Mouse (Mus musculus): ENCODE results near the gene Ptk7. TPM values are rescaled to one million over a fixed set of nuclear protein-coding genes. Genes with fewer than 3 reads are reported as not detected.

Ptk7 gene
- polyA plus RNA-seq, 1 experiment from 2014 or later: 67.2 TPM

DNA sequence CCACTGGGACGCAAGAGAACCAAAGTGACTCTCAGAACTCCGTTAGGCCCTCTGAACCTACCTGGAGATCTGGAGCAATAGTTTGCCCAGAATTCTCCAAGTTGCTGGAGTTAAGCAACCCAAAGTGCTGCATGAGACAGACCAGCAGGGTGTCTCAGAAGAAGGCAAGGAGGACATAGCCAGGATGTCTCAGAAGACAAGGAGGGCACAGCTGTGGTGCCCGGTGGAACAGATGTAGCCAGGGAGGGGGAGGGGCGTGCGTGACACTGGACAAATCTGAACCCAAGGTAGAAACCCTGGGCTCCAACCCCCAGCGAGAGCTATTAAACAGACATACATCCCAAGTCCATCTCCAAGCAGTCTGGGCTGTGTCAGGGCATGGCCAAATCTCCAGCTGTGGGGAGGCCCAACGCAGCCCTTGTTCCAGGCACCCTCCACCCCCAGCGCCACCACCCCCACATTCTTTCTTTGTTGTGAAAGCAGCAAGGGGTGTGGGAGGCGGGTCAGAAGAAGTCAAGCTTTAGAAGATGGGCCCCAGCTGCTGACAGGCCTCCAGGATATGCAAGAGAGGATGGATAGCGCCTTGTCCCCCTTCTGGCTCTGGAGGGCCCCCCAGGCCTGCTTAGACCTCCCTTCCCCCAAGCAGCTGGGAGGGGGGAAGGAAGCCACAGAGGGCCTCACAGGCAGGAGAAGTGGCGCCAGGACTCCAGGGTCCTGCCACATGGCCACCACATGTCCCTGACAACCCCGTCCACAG lies 559 bp upstream of the Ptk7 start:
- peak; percentile 75 for DNase-seq (ENCODE audit: low spot score)
- Histone ChIP-seq H3K27me3 (ENCODE audit: insufficient read depth, poor library complexity, severe bottlenecking) (no peaks in the 10 kb centered on the region), H3K4me3 (peak overlapping the region; percentile 98), H3K27ac (peak overlapping the region; percentile 96), H3K36me3 (peaks cover 33% of the 10 kb centered on the region), H3K4me1 (replicated peaks) (peaks cover 77% of the 10 kb centered on the region), H3K9me3 (no peaks in the 10 kb centered on the region)
- WGBS: 3% methylated on average over 12 of the region's 12 CpGs

DNA sequence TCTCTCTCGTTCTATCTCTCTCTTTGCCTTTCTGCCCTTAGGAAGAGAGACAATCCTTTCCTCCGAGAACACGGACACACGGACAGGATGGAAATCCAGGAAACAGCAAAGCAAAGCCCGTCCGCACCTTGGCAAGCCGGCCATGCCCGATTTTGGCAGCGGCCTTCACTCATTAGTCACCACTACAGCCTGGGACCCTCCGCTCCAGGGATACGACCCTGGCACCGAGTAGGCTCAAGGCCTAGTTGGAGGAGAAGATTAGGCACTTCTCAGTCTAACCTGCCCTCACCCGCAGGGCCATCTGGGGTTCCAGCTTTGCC lies 873 bp downstream of the Ptk7 start:
- under 1% methylated on average over 13 of the region's 13 CpGs for WGBS
- Histone ChIP-seq H3K27me3 (ENCODE audit: insufficient read depth, poor library complexity, severe bottlenecking) (no peaks in the 10 kb centered on the region), H3K4me3 (peak overlapping the region; percentile 98), H3K27ac (peak overlapping the region; percentile 96), H3K4me1 (replicated peaks) (peaks cover 84% of the 10 kb centered on the region), H3K36me3 (peaks cover 24% of the 10 kb centered on the region), H3K9me3 (no peaks in the 10 kb centered on the region)
- no peak for DNase-seq (ENCODE audit: low spot score)

DNA sequence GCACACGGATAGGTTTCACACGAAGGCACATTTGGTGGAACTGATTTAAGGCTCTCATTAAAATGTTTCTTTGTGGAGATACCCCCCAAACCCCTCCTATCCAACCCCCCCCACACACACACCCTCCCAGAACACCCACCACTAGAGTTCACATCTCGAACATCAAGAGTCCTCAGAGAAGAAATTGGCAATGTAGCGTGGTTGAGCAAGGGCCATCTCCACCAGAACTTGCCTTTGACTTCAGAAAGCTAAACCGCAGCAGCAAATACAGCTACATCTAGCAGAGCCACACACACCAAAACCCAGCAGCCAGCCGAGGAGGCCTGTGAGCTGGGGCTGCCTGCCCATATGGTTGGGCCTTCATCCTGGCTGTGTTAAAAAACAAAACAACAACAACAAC lies 1.9 kb downstream of the Ptk7 start:
- DNase-seq (ENCODE audit: low spot score): no peak
- Histone ChIP-seq H3K9me3 (no peaks in the 10 kb centered on the region), H3K27me3 (ENCODE audit: insufficient read depth, poor library complexity, severe bottlenecking) (no peaks in the 10 kb centered on the region), H3K27ac (0 out of 2 replicates have a peak overlapping the region, but pooled peaks have one; percentile 96), H3K36me3 (peaks cover 14% of the 10 kb centered on the region), H3K4me3 (peak overlapping the region; percentile 98), H3K4me1 (replicated peaks) (peaks cover 94% of the 10 kb centered on the region)
- 64% methylated on average over 6 of the region's 6 CpGs for WGBS

DNA sequence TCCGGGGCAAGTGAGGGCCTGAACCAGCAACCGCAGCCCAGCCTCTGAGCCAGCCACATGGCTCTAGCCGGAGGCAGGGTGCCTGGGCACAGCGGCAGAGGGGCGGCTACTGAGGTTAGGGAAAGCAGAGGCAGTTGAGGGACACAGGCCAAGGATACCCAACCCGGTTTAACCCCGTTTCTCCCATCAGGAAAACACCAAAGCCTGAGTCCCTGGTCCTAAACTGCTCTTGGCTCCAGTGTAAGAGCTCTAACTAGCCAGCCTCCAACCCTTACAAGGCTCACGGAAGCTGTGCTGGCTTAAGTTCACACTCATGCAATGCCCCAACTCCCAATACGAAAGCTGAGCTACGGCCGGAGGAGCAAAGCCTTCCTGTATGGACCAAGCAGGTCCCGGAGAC lies 4.7 kb downstream of the Ptk7 start:
- peak overlapping the region; percentile 32 for H3K4me3 ChIP-seq
- peak overlapping the region; percentile 79 for H3K27ac ChIP-seq
- 62% methylated on average over 12 of the region's 12 CpGs for WGBS

DNA sequence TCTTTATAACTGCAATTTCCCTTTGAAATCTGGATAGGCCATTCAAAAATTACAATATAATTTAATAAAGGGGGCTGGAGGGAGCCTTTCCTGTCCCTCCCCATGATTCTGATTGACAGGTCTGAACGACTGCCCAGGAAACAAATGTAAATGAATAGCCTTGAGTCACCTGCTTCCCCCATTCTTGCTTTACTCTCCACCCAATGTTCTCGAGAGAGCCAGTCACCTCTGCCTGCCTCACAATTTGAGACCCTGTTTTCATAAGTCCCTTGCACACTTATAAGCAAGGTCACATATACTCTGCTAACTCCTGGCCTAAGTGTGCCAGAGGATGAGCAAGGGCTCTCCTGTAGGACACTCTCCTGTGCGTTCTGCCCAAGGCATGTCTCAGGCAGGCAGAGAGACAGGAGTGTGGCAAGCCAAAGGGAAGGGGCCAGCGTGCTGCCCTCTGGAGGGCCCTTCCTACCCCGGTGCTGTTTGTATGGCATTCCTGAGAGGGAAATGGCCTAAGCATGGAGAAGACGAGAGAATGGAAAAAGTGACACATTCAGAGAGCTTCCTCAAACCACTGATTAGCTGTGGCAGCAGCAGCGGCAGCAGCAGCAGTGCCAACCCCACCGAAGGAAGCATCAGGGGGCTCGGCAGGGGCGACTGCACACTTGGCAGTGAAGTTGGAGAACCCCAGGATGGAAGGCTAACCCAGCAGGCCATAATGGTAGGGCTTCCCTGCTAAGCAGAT lies 5.3 kb downstream of the Ptk7 start:
- peaks cover 97% of the 10 kb centered on the region for H3K4me1 ChIP-seq (replicated peaks)
- no peaks in the 10 kb centered on the region for H3K9me3 ChIP-seq
- H3K27me3 ChIP-seq (ENCODE audit: insufficient read depth, poor library complexity, severe bottlenecking): no peaks in the 10 kb centered on the region
- H3K36me3 ChIP-seq: no peaks in the 10 kb centered on the region
- H3K4me3 ChIP-seq: peak overlapping the region; percentile 32
- peak overlapping the region; percentile 79 for H3K27ac ChIP-seq
- 35% methylated on average over 10 of the region's 10 CpGs for WGBS
- no peak for DNase-seq (ENCODE audit: low spot score)

More for the DNA sequence above, 4.7 kb downstream of the Ptk7 start:
- DNase-seq (ENCODE audit: low spot score): no peak
- H3K27me3 ChIP-seq (ENCODE audit: insufficient read depth, poor library complexity, severe bottlenecking): no peaks in the 10 kb centered on the region
- no peaks in the 10 kb centered on the region for H3K36me3 ChIP-seq
- H3K9me3 ChIP-seq: no peaks in the 10 kb centered on the region
- H3K4me1 ChIP-seq (replicated peaks): peaks cover 97% of the 10 kb centered on the region

DNA sequence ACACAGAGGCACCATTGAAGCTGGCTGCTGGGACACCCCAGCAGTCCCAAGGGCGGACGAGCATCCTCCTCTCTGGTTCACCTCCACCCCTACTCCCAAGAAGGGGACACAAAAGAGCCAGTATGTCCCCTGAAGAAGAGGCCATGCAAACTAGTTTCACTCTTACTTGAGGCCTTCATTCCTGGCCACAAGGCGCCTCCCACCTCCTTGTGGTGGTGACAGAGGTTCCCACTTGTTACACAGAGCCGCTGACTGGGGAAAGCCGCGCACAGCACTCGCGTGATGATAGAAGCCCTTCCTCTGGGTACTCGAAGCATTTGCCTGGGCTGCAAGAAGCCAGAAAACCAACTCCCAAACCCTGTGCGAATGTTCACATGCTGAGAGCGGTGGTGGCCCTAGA lies 7.0 kb downstream of the Ptk7 start:
- H3K9me3 ChIP-seq: no peaks in the 10 kb centered on the region
- no peaks in the 10 kb centered on the region for H3K27me3 ChIP-seq (ENCODE audit: insufficient read depth, poor library complexity, severe bottlenecking)
- no peak for DNase-seq (ENCODE audit: low spot score)
- H3K27ac ChIP-seq: peak overlapping the region; percentile 17; the same call in 1 of the 2 replicates
- whole genome bisulfite sequencing: 80% methylated on average over 11 of the region's 11 CpGs
- peaks cover 98% of the 10 kb centered on the region for H3K4me1 ChIP-seq (replicated peaks)
- no peaks in the 10 kb centered on the region for H3K36me3 ChIP-seq
- H3K4me3 ChIP-seq: 0 out of 2 replicates have a peak overlapping the region, but pooled peaks have one; percentile 2

DNA sequence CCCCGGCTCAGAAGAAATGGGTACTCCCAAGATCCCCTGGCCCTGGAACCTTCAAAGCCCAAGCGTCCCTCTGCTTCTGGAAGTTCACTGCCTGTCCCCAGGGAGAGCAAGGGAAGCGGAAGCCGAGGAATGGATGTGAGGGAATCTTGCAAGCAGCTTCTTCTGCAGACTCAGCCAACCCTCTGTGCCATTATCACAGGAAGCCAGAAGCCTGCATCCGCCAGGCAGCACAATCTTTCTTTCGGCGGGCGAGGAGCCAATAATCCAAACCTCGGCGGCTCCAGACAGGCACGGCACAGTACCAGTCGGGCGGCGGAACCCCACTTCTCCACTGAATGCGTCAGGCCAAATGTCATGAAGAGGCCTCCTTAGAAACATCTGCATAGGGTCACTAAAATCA lies 8.0 kb downstream of the Ptk7 start:
- H3K27me3 ChIP-seq (ENCODE audit: insufficient read depth, poor library complexity, severe bottlenecking): no peaks in the 10 kb centered on the region
- H3K27ac ChIP-seq: peak overlapping the region; percentile 93
- H3K9me3 ChIP-seq: no peaks in the 10 kb centered on the region
- peak overlapping the region; percentile 20; the same call in 1 of the 2 replicates for H3K4me3 ChIP-seq
- DNase-seq (ENCODE audit: low spot score): no peak
- H3K4me1 ChIP-seq (replicated peaks): peaks cover 98% of the 10 kb centered on the region
- WGBS: 77% methylated on average over 15 of the region's 15 CpGs
- no peaks in the 10 kb centered on the region for H3K36me3 ChIP-seq

DNA sequence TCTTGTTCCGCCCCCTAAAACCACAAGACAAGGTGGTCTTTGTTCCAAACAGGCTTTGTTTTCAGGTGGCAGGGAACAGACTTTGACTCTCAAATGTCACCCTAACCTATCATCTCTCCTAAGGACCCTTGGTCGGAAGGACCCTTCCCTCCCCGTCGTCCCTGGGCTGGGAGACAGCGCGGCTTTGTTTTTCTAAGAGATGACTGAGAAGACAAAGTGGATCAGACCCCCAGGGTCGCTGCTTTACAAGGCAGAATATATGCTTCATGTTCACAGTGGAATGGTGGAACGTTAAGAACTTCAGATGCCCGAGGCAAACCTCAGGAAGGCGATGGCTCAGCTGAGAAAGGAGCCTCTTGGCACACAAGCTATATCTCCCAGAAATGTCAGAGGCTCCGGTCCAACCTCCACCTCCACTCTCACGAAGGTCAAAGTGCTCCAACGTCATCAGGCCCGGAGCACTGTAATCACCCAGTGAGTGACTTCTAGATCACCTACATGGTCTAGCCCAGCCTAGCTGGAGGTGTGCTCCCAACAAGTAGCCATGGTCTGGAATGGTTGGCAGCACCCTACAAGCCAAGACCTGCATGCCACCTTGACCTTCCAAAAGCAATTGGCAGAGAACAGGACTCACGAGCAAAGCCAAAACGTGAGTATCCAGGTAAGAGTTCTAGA lies 9.5 kb downstream of the Ptk7 start:
- peak; percentile 44 for DNase-seq (ENCODE audit: low spot score)
- Histone ChIP-seq H3K27ac (peak overlapping the region; percentile 93), H3K27me3 (ENCODE audit: insufficient read depth, poor library complexity, severe bottlenecking) (no peaks in the 10 kb centered on the region), H3K4me3 (peak overlapping the region; percentile 38), H3K9me3 (no peaks in the 10 kb centered on the region), H3K4me1 (replicated peaks) (peaks cover 88% of the 10 kb centered on the region), H3K36me3 (no peaks in the 10 kb centered on the region)
- 30% methylated on average over 16 of the region's 16 CpGs for WGBS

DNA sequence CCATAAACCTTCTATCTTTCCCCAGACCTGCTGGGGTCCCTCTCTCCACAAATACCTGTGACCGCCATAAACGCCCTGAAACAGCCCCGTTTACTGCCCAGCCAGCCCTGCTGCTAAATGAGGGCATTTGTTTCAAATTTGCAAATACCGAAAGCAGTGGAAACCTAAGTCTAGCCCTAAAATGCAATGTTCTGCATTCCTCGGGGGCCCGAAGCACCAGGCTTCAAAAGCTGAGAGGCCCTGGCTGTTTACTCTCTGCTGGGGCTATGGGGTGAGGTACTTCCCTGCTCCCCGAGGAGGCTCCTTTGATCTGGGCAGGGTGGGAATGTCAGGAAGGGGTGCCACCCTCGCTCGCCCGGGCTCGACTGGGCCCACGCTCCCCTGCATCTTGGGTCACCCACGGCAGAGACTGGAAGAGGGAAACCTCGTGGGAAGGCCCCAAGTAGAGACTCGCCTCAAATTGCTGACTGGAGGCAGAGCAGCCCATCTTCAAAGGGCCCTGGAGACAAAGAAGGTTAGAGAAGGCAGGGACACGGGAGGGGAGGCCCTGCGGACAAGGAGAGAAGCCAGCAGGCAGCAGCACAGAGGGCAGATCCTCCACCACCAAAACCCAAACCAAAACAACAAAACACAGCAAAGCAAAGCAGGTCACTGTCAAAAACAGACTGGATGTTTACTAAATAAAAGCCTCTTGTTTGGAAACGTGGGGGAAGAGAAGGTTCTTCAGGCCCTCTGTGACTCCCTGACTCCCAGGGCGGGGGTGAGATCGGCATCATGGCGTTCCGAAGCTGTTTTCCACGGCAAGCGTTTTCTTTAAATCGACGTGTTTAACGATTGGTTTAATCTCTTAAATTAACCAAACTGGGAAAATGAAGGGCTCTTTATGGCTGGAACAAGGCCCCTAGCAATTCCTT lies 10.3 kb downstream of the Ptk7 start:
- peaks cover 82% of the 10 kb centered on the region for H3K4me1 ChIP-seq (replicated peaks)
- DNase-seq (ENCODE audit: low spot score): peak; percentile 64
- H3K9me3 ChIP-seq: no peaks in the 10 kb centered on the region
- H3K27me3 ChIP-seq (ENCODE audit: insufficient read depth, poor library complexity, severe bottlenecking): no peaks in the 10 kb centered on the region
- H3K27ac ChIP-seq: peak overlapping the region; percentile 93
- WGBS: 3% methylated on average over 27 of the region's 27 CpGs
- H3K4me3 ChIP-seq: peak overlapping the region; percentile 38
- H3K36me3 ChIP-seq: no peaks in the 10 kb centered on the region

DNA sequence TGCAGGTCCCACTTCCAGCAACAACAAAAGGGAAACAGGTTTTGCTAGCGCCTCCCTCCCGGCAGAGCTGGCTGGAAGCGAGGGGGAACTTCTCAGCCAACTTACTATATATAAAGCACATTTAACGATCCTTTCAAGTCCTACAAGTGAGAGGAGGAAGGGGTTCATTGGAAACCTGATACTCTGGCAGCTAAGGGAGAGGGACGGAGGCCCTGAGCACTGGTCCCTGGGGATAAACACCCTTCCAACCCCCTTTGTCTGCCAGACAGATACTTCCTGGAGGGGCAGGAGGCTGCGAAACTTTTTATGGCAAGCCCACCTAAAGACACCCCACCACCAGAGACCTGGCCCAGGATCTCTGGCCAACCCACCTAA lies 10.9 kb downstream of the Ptk7 start:
- Histone ChIP-seq H3K4me3 (peak overlapping the region; percentile 38), H3K9me3 (no peaks in the 10 kb centered on the region), H3K36me3 (no peaks in the 10 kb centered on the region), H3K4me1 (replicated peaks) (peaks cover 82% of the 10 kb centered on the region), H3K27me3 (ENCODE audit: insufficient read depth, poor library complexity, severe bottlenecking) (no peaks in the 10 kb centered on the region), H3K27ac (peak overlapping the region; percentile 93)
- 3% methylated on average over 6 of the region's 6 CpGs for WGBS
- DNase-seq (ENCODE audit: low spot score): peak; percentile 47

DNA sequence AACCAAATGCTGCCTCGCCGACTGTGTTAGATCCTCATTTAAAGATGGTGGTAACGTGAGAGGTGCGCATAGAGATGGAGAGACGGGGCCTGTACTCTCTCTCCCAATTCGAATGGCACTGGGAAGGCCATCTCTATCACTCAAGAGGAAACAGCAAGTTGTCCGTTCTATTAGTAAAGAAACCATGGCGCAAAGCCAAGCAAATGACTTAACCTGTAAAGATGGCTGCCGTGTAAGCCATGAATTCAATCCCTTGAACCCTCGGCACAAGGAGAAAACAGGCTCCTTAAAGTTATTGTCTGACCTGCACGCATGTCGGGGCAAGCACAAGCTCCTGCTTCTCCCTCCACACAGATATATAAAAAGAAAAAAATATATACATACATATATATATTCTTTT lies 11.5 kb downstream of the Ptk7 start:
- no peaks in the 10 kb centered on the region for H3K36me3 ChIP-seq
- 64% methylated on average over 12 of the region's 12 CpGs for whole genome bisulfite sequencing

DNA sequence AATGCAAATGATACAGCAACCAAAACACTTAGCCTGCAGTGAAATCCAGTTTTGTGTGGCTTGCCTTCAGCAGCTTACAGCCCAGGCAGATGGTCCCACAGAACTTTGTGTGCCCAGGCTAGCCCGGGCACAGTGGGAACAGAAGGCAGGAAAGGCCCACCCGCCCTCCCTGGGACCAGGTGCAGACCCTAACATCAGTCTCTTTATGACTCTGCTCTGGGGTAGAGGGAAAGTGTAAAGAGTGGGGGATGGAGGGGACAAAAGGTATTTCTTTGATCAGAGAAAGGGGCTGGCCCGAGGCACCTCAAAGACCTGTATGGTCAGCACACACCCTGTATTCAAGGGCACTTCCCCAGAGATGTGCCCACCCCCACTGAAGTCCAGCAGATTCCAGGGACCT lies 16.1 kb downstream of the Ptk7 start:
- Histone ChIP-seq H3K36me3 (peaks cover 14% of the 10 kb centered on the region), H3K27me3 (ENCODE audit: insufficient read depth, poor library complexity, severe bottlenecking) (no peaks in the 10 kb centered on the region), H3K4me1 (replicated peaks) (peaks cover 66% of the 10 kb centered on the region), H3K27ac (peak overlapping the region; percentile 64), H3K9me3 (no peaks in the 10 kb centered on the region), H3K4me3 (no peak overlapping the region)
- WGBS: 54% methylated on average over 3 of the region's 3 CpGs
- DNase-seq (ENCODE audit: low spot score): no peak

More for the DNA sequence above, 11.5 kb downstream of the Ptk7 start:
- no peaks in the 10 kb centered on the region for H3K27me3 ChIP-seq (ENCODE audit: insufficient read depth, poor library complexity, severe bottlenecking)
- peaks cover 82% of the 10 kb centered on the region for H3K4me1 ChIP-seq (replicated peaks)
- peak overlapping the region; percentile 93 for H3K27ac ChIP-seq
- H3K4me3 ChIP-seq: peak overlapping the region; percentile 38
- H3K9me3 ChIP-seq: no peaks in the 10 kb centered on the region
- DNase-seq (ENCODE audit: low spot score): no peak
